Mouse (Mus musculus) limb, embryonic 13.5 days (tissue): ENCODE results near the gene She. TPM values are rescaled to one million over a fixed set of nuclear protein-coding genes. Genes with fewer than 3 reads are reported as not detected.
A peak's percentile ranks its signal among the peaks of the same experiment; 100 is the strongest.
"Not testable (repeated sequence)": the region's sequence is repeated elsewhere in the genome, so short reads cannot be mapped to it uniquely, and the experiment has no call there.

ENCODE experiments used
- ATAC-seq: fragments of 200-750 bp; cut with Nextera tagmentation; 2 replicates; pipeline ENCODE4 v1.8.0; 2017; ENCODE audit warnings: low read depth, moderate number of reproducible peaks, moderate TSS enrichment; ENCODE audit not compliant: low FRiP score
- H3K27ac ChIP-seq: fragments of 300-500 bp; sonication (generic); 2 replicates; pipeline ENCODE4 v1.5.1; 2015; ENCODE audit warnings: inconsistent platforms, mild to moderate bottlenecking, moderate library complexity
- H3K27me3 ChIP-seq: fragments of 300-500 bp; sonication (generic); 2 replicates; pipeline ENCODE4 v1.6.1; 2015; ENCODE audit warnings: mild to moderate bottlenecking, inconsistent platforms
- H3K36me3 ChIP-seq: fragments of 300-500 bp; sonication (generic); 2 replicates; pipeline ENCODE4 v1.6.1; 2015; ENCODE audit warnings: inconsistent platforms, mild to moderate bottlenecking, moderate library complexity
- H3K4me1 ChIP-seq: fragments of 300-500 bp; sonication (generic); 2 replicates; pipeline ENCODE4 v1.6.1; 2015; ENCODE audit warnings: inconsistent platforms
- H3K4me2 ChIP-seq: fragments of 300-500 bp; sonication (generic); replicated peaks from 2 replicates; pipeline ENCODE4 v1.6.1; 2015; ENCODE audit warnings: inconsistent platforms, mild to moderate bottlenecking, moderate library complexity
- H3K4me3 ChIP-seq: fragments of 300-500 bp; sonication (generic); 2 replicates; pipeline ENCODE4 v1.5.1; 2015; ENCODE audit warnings: moderate library complexity, mild to moderate bottlenecking, inconsistent platforms
- H3K9ac ChIP-seq: fragments of 300-500 bp; sonication (generic); 2 replicates; pipeline ENCODE4 v1.6.1; 2015; ENCODE audit warnings: mild to moderate bottlenecking, inconsistent platforms
- H3K9me3 ChIP-seq: fragments of 300-500 bp; sonication (generic); 2 replicates; pipeline ENCODE4 v1.6.1; 2016; ENCODE audit warnings: inconsistent platforms
- WGBS: fragments of 180-500 bp; shearing (Covaris S2); methylation state at CpG from one replicate; pipeline ENCODE4 v1.1.7; 2015; 5-methylcytosine and 5-hydroxymethylcytosine counted together
- polyA plus RNA-seq: library from polyadenylated mRNA; unstranded; fragments of >200 nt; fragmentation: Nextera tagmentation; extraction: Ambion mirVana; gene quantifications from 2 replicates; pipeline ENCODE4 v1.2.1, GENCODE M21; 2015

The She gene
- polyA plus RNA-seq, 1 experiment from 2014 or later: 3.6 TPM

GRCm38 (mm10) chr3:89848083-89848482 lies 16.9 kb downstream of the She start:
- no peaks in the 10 kb centered on the region for H3K27me3 ChIP-seq
- peaks cover 3% of the 10 kb centered on the region; the same call in 1 of the 2 replicates for H3K4me1 ChIP-seq
- H3K9me3 ChIP-seq: no peaks in the 10 kb centered on the region
- H3K4me3 ChIP-seq: no peak overlapping the region
- ATAC-seq: no peak
- 93% methylated on average over 6 of the region's 6 CpGs for WGBS
- H3K27ac ChIP-seq: no peak overlapping the region
- H3K36me3 ChIP-seq: no peaks in the 10 kb centered on the region
- no peak overlapping the region for H3K4me2 ChIP-seq
- H3K9ac ChIP-seq: no peak overlapping the region

GRCm38 (mm10) chr3:89853752-89854151 lies 22.6 kb downstream of the She start:
- Histone ChIP-seq H3K4me3 (no peak overlapping the region), H3K4me1 (no peaks in the 10 kb centered on the region), H3K9me3 (no peaks in the 10 kb centered on the region; the same call in 1 of the 2 replicates), H3K4me2 (no peak overlapping the region), H3K36me3 (no peaks in the 10 kb centered on the region), H3K9ac (no peak overlapping the region), H3K27me3 (no peaks in the 10 kb centered on the region), H3K27ac (no peak overlapping the region)
- ATAC-seq: no peak
- 79% methylated on average over 5 of the region's 5 CpGs for WGBS

GRCm38 (mm10) chr3:89857353-89857752 lies 26.2 kb downstream of the She start:
- ATAC-seq: no peak
- Histone ChIP-seq H3K27ac (no peak overlapping the region), H3K4me2 (no peak overlapping the region), H3K27me3 (no peaks in the 10 kb centered on the region), H3K9ac (no peak overlapping the region), H3K36me3 (no peaks in the 10 kb centered on the region), H3K9me3 (no peaks in the 10 kb centered on the region; the same call in 1 of the 2 replicates), H3K4me3 (no peak overlapping the region), H3K4me1 (peaks cover 9% of the 10 kb centered on the region)
- 85% methylated on average over 3 of the region's 3 CpGs for WGBS

GRCm38 (mm10) chr3:89858123-89858522 lies 27.0 kb downstream of the She start:
- Histone ChIP-seq H3K27me3 (no peaks in the 10 kb centered on the region), H3K4me3 (no peak overlapping the region), H3K9ac (no peak overlapping the region), H3K27ac (no peak overlapping the region), H3K4me2 (no peak overlapping the region), H3K36me3 (no peaks in the 10 kb centered on the region), H3K4me1 (peaks cover 9% of the 10 kb centered on the region), H3K9me3 (no peaks in the 10 kb centered on the region; the same call in 1 of the 2 replicates)
- no peak for ATAC-seq
- 14% methylated on average over 4 of the region's 4 CpGs for WGBS

DNA sequence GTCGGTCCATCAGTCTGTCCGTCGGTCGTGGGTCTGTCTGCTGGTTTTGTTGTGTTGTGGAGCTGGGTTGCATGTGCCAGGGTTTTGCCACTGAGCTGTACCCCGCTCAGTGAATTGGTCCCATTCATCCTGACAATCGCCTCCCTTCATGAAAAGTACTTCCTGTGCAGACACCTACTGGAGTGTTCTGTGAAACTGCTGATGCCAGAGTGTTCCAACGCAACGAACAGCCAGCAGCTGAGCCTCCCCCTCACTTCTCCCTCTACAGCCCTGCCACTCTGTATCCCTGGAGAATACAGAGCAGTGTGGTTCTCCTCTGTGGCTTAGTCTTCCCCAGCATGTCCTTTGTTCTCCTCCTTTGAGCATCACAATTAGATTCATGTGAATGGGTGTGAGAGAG lies 27.7 kb downstream of the She start:
- Histone ChIP-seq H3K9me3 (no peaks in the 10 kb centered on the region; the same call in 1 of the 2 replicates), H3K4me2 (no peak overlapping the region), H3K4me1 (peaks cover 9% of the 10 kb centered on the region), H3K4me3 (no peak overlapping the region), H3K27ac (no peak overlapping the region), H3K9ac (no peak overlapping the region), H3K27me3 (no peaks in the 10 kb centered on the region), H3K36me3 (no peaks in the 10 kb centered on the region)
- ATAC-seq: no peak
- WGBS: 77% methylated on average over 8 of the region's 8 CpGs

DNA sequence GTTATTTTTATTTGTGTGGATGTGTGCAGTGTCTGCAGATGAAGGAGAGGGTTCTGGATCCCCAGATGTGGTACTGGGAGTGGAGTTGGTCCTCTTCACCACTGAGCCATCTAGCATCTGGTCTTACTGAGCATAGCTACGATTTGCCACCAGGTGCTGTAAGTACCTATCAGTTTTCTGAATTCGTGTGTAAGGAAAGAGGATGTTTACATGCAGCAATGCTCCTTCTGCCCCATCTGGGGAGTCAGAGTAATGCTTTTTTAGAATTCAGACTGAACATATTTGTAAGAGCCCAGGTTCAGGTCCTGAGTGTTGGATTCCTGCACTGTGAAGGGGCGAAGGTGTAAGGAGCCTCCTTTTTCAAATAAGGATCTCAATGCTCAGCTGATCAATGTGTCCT lies 28.8 kb downstream of the She start:
- H3K27me3 ChIP-seq: no peaks in the 10 kb centered on the region
- no peak overlapping the region for H3K4me3 ChIP-seq
- peaks cover 11% of the 10 kb centered on the region for H3K4me1 ChIP-seq
- no peak overlapping the region for H3K27ac ChIP-seq
- no peak overlapping the region for H3K9ac ChIP-seq
- H3K36me3 ChIP-seq: no peaks in the 10 kb centered on the region
- no peaks in the 10 kb centered on the region; the same call in 1 of the 2 replicates for H3K9me3 ChIP-seq
- H3K4me2 ChIP-seq: no peak overlapping the region
- WGBS: 58% methylated on average over 3 of the region's 3 CpGs
- ATAC-seq: no peak

GRCm38 (mm10) chr3:89860343-89860742 lies 29.2 kb downstream of the She start:
- WGBS: 81% methylated on average over 3 of the region's 3 CpGs
- Histone ChIP-seq H3K27ac (no peak overlapping the region), H3K4me1 (peaks cover 15% of the 10 kb centered on the region), H3K36me3 (no peaks in the 10 kb centered on the region), H3K27me3 (no peaks in the 10 kb centered on the region), H3K9ac (peak overlapping the region; percentile 39; the same call in 1 of the 2 replicates), H3K4me2 (no peak overlapping the region), H3K4me3 (no peak overlapping the region), H3K9me3 (no peaks in the 10 kb centered on the region; the same call in 1 of the 2 replicates)
- ATAC-seq: no peak

DNA sequence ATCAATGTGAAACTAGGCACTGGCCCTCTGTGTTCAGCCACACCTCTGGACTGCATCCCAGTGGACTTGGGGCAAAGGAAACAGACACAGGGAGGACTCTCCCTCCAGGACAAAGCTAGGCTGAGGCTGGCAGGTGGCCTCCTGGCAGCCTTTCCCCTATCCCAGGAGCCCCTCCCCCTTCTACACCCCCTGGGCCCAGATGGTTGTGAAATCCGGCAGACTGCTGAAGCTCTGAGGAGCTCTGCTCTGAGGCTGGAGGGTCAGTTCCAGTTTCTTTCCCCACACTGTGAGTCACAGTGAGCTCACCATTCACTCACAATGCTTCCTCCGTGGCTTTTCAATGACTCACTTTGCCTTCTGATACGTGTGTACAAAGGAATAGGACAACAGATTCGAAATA lies 29.9 kb downstream of the She start:
- 25% methylated on average over 4 of the region's 4 CpGs for WGBS
- no peak; the same call in 1 of the 2 replicates for ATAC-seq
- H3K27me3 ChIP-seq: no peaks in the 10 kb centered on the region
- H3K9me3 ChIP-seq: no peaks in the 10 kb centered on the region; the same call in 1 of the 2 replicates
- H3K4me1 ChIP-seq: peaks cover 16% of the 10 kb centered on the region
- H3K9ac ChIP-seq: peak overlapping the region; percentile 39; the same call in 1 of the 2 replicates
- H3K36me3 ChIP-seq: no peaks in the 10 kb centered on the region
- no peak overlapping the region for H3K4me3 ChIP-seq
- H3K27ac ChIP-seq: no peak overlapping the region
- no peak overlapping the region for H3K4me2 ChIP-seq

DNA sequence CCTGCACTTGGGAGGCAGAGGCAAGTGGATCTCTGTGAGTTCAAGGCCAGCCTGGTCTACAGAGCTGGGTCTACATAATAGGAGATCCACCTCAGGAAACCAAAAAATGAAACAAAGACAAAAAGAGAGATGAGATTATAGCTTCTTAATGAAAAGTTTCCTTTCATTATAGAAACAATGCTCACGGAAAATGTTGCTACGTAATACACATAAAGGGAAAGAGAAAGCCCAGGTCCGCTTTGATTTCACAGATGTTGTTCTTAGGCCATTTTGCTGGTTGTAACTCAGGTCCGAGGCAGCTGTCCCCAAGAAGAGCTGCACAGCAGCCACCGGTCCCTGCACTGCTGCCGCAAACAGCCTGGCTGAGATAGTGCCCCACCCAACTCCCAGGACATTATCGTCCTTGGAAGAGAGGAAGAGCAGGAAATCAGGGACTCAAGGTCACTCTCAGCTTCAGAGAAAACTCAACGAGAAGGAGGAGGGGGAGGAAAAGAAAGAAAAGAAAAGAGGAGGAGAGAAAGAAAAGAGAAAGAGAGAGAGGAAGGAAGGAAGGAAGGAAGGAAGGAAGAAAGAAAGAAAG lies 31.1 kb downstream of the She start:
- 80% methylated on average over 8 of the region's 8 CpGs for WGBS

GRCm38 (mm10) chr3:89863276-89863675 lies 32.1 kb downstream of the She start:
- ATAC-seq: not testable (repeated sequence)

More for the DNA sequence above, 31.1 kb downstream of the She start:
- no peak overlapping the region for H3K9ac ChIP-seq
- ATAC-seq: no peak
- no peak overlapping the region for H3K4me2 ChIP-seq
- no peaks in the 10 kb centered on the region for H3K36me3 ChIP-seq
- no peaks in the 10 kb centered on the region for H3K27me3 ChIP-seq
- peaks cover 17% of the 10 kb centered on the region for H3K4me1 ChIP-seq
- H3K27ac ChIP-seq: no peak overlapping the region
- H3K4me3 ChIP-seq: no peak overlapping the region
- no peaks in the 10 kb centered on the region; the same call in 1 of the 2 replicates for H3K9me3 ChIP-seq

DNA sequence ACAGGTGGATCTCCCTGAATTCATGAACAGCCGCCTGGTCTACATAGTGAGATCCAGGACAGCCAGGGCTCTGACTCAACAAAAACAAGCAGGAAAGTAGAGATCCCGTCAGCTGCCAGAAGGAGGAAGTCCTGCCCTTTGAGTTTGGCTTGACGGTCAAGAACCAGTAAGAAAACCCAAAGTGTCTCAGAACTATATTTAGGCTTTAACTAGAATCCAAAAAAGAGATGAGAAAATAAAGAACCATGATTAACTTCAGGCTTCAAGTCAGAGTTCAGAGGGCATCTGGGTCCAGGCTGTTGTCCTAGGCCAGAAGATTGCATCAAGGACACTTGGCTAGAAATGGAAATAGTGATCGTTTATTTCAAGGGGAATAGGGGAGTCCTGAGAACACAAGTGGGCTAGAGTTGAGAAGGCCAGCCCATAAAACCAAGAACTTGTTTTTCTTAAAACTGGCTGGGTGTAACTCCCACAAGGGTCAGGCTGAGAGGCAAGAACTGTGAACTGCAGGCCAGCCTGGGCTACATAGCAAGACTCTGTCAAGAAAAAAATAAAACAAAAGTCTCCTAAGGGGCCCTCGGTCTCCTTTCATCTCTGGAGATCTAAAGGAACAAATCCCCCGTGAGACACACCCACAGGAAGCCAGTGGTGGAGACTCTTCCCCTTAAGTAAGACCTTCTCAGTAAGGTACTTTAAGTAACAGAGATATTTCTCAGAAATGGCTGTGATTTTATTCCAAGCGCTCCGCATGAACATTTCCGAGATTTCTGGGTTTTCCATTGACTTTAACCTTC lies 32.7 kb downstream of the She start:
- no peaks in the 10 kb centered on the region for H3K36me3 ChIP-seq
- no peaks in the 10 kb centered on the region for H3K9me3 ChIP-seq
- H3K4me2 ChIP-seq: no peak overlapping the region
- no peak overlapping the region for H3K4me3 ChIP-seq
- 83% methylated on average over 9 of the region's 9 CpGs for WGBS
- H3K4me1 ChIP-seq: peaks cover 31% of the 10 kb centered on the region
- ATAC-seq: no peak
- no peak overlapping the region for H3K9ac ChIP-seq
- H3K27me3 ChIP-seq: no peaks in the 10 kb centered on the region
- H3K27ac ChIP-seq: no peak overlapping the region

More at GRCm38 (mm10) chr3:89863276-89863675, 32.1 kb downstream of the She start:
- H3K4me2 ChIP-seq, H3K9me3 ChIP-seq, H3K36me3 ChIP-seq, H3K27me3 ChIP-seq, H3K9ac ChIP-seq, H3K4me3 ChIP-seq, H3K27ac ChIP-seq: not testable (repeated sequence)
- 76% methylated on average over 3 of the region's 3 CpGs for whole genome bisulfite sequencing
- peaks cover 25% of the 10 kb centered on the region for H3K4me1 ChIP-seq

GRCm38 (mm10) chr3:89865020-89865419 lies 33.9 kb downstream of the She start:
- no peak overlapping the region; the same call in 1 of the 2 replicates for H3K9ac ChIP-seq
- H3K36me3 ChIP-seq: no peaks in the 10 kb centered on the region
- peaks cover 41% of the 10 kb centered on the region for H3K4me1 ChIP-seq
- H3K27me3 ChIP-seq: no peaks in the 10 kb centered on the region
- H3K4me3 ChIP-seq: no peak overlapping the region
- ATAC-seq: no peak
- no peak overlapping the region for H3K4me2 ChIP-seq
- no peak overlapping the region for H3K27ac ChIP-seq
- WGBS: 61% methylated on average over 6 of the region's 6 CpGs
- no peaks in the 10 kb centered on the region for H3K9me3 ChIP-seq
